Mouse (Mus musculus): ENCODE data around the gene Mas1. TPM values are rescaled to one million over a fixed set of nuclear protein-coding genes. Genes with fewer than 3 reads are reported as not detected.

The Mas1 gene
- polyA plus RNA-seq, 1 experiment from 2014 or later = 0.78 TPM

GRCm38 (mm10) chr17:12881216-12881615 is 13.3 kb upstream of the Mas1 start:
- ATAC-seq = no peak
- WGBS = 84% methylated on average over 1 of the region's 1 CpGs
- H3K9me3 ChIP-seq (ENCODE audit: control insufficient read depth, low read length) = no peaks in the 10 kb centered on the region
- no peak overlapping the region for H3K9ac ChIP-seq (ENCODE audit: low read depth, low read length)
- no peak overlapping the region for H3K27ac ChIP-seq (ENCODE audit: low read length)
- no peak overlapping the region for H3K4me3 ChIP-seq (ENCODE audit: low read length)
- H3K36me3 ChIP-seq (ENCODE audit: control insufficient read depth, insufficient read depth, low read length) = no peaks in the 10 kb centered on the region
- no peaks in the 10 kb centered on the region for H3K27me3 ChIP-seq (replicated peaks; ENCODE audit: control insufficient read depth, insufficient read depth, low read length)
- 0 out of 2 replicates have a peak, but pooled peaks cover 3% of the 10 kb centered on the region for H3K4me1 ChIP-seq (ENCODE audit: control insufficient read depth, insufficient read depth, low read length)
- no peak overlapping the region for H3K4me2 ChIP-seq (ENCODE audit: low read depth, low read length)

GRCm38 (mm10) chr17:12880178-12880577 is 12.2 kb upstream of the Mas1 start:
- Histone ChIP-seq H3K27ac (ENCODE audit: low read length) (no peak overlapping the region), H3K36me3 (ENCODE audit: control insufficient read depth, insufficient read depth, low read length) (no peaks in the 10 kb centered on the region), H3K27me3 (replicated peaks; ENCODE audit: control insufficient read depth, insufficient read depth, low read length) (no peaks in the 10 kb centered on the region), H3K4me3 (ENCODE audit: low read length) (peak overlapping the region; percentile 25), H3K9me3 (ENCODE audit: control insufficient read depth, low read length) (no peaks in the 10 kb centered on the region), H3K4me1 (ENCODE audit: control insufficient read depth, insufficient read depth, low read length) (0 out of 2 replicates have a peak, but pooled peaks cover 3% of the 10 kb centered on the region), H3K4me2 (ENCODE audit: low read depth, low read length) (peak overlapping the region; percentile 45), H3K9ac (ENCODE audit: low read depth, low read length) (peak overlapping the region; percentile 27; the same call in 1 of the 2 replicates)
- 3% methylated on average over 14 of the region's 14 CpGs for WGBS
- peak; percentile 81 for ATAC-seq

GRCm38 (mm10) chr17:12875734-12876133 is 7.8 kb upstream of the Mas1 start, which contains the start of gene Mrgprh:
Gene Mrgprh (plus strand): TSS chr17:12876034.
- Histone ChIP-seq H3K27me3 (replicated peaks; ENCODE audit: control insufficient read depth, insufficient read depth, low read length) (0 out of 2 replicates have a peak, but pooled peaks cover 2% of the 10 kb centered on the region), H3K4me1 (ENCODE audit: control insufficient read depth, insufficient read depth, low read length) (0 out of 2 replicates have a peak, but pooled peaks cover 3% of the 10 kb centered on the region), H3K4me3 (ENCODE audit: low read length) (no peak within 1 kb of the TSS), H3K9ac (ENCODE audit: low read depth, low read length) (no peak within 1 kb of the TSS), H3K9me3 (ENCODE audit: control insufficient read depth, low read length) (no peaks in the 10 kb centered on the region), H3K27ac (ENCODE audit: low read length) (no peak within 1 kb of the TSS), H3K36me3 (ENCODE audit: control insufficient read depth, insufficient read depth, low read length) (no peaks in the 10 kb centered on the region), H3K4me2 (ENCODE audit: low read depth, low read length) (no peak within 1 kb of the TSS)
- WGBS = 79% methylated on average over 5 of the region's 5 CpGs
- ATAC-seq = no peak

GRCm38 (mm10) chr17:12872275-12873028 is 4.5 kb upstream of the Mas1 start:
- no peak overlapping the region for H3K4me2 ChIP-seq (ENCODE audit: low read depth, low read length)
- H3K27me3 ChIP-seq (replicated peaks; ENCODE audit: control insufficient read depth, insufficient read depth, low read length) = 0 out of 2 replicates have a peak, but pooled peaks cover 2% of the 10 kb centered on the region
- H3K27ac ChIP-seq (ENCODE audit: low read length) = no peak overlapping the region
- no peak overlapping the region for H3K4me3 ChIP-seq (ENCODE audit: low read length)
- no peaks in the 10 kb centered on the region for H3K9me3 ChIP-seq (ENCODE audit: control insufficient read depth, low read length)
- 67% methylated on average over 16 of the region's 16 CpGs for WGBS
- H3K9ac ChIP-seq (ENCODE audit: low read depth, low read length) = no peak overlapping the region
- no peak for ATAC-seq
- no peaks in the 10 kb centered on the region for H3K36me3 ChIP-seq (ENCODE audit: control insufficient read depth, insufficient read depth, low read length)
- no peaks in the 10 kb centered on the region for H3K4me1 ChIP-seq (ENCODE audit: control insufficient read depth, insufficient read depth, low read length)

- H3K4me2 ChIP-seq (ENCODE audit: low read depth, low read length) = no peak overlapping the region
- no peak for ATAC-seq
- H3K27me3 ChIP-seq (replicated peaks; ENCODE audit: control insufficient read depth, insufficient read depth, low read length) = 0 out of 2 replicates have a peak, but pooled peaks cover 2% of the 10 kb centered on the region
- no peak overlapping the region for H3K9ac ChIP-seq (ENCODE audit: low read depth, low read length)
- no peaks in the 10 kb centered on the region for H3K9me3 ChIP-seq (ENCODE audit: control insufficient read depth, low read length)
- H3K4me1 ChIP-seq (ENCODE audit: control insufficient read depth, insufficient read depth, low read length) = 0 out of 2 replicates have a peak, but pooled peaks cover 4% of the 10 kb centered on the region
- no peak overlapping the region for H3K27ac ChIP-seq (ENCODE audit: low read length)
- WGBS = 22% methylated on average over 4 of the region's 4 CpGs
- H3K36me3 ChIP-seq (ENCODE audit: control insufficient read depth, insufficient read depth, low read length) = no peaks in the 10 kb centered on the region
- no peak overlapping the region for H3K4me3 ChIP-seq (ENCODE audit: low read length)
Measured at GRCm38 (mm10) chr17:12868640-12869039, 697 bp upstream of the Mas1 start.

- no peaks in the 10 kb centered on the region for H3K9me3 ChIP-seq (ENCODE audit: control insufficient read depth, low read length)
- H3K36me3 ChIP-seq (ENCODE audit: control insufficient read depth, insufficient read depth, low read length) = no peaks in the 10 kb centered on the region
- 0 out of 2 replicates have a peak, but pooled peaks cover 2% of the 10 kb centered on the region for H3K27me3 ChIP-seq (replicated peaks; ENCODE audit: control insufficient read depth, insufficient read depth, low read length)
- H3K4me3 ChIP-seq (ENCODE audit: low read length) = no peak overlapping the region
- WGBS = 88% methylated on average over 10 of the region's 10 CpGs
- no peak overlapping the region for H3K9ac ChIP-seq (ENCODE audit: low read depth, low read length)
- H3K27ac ChIP-seq (ENCODE audit: low read length) = no peak overlapping the region
- H3K4me1 ChIP-seq (ENCODE audit: control insufficient read depth, insufficient read depth, low read length) = 0 out of 2 replicates have a peak, but pooled peaks cover 4% of the 10 kb centered on the region
- no peak for ATAC-seq
- H3K4me2 ChIP-seq (ENCODE audit: low read depth, low read length) = no peak overlapping the region
Measured at GRCm38 (mm10) chr17:12866853-12867252, 1.1 kb downstream of the Mas1 start.

GRCm38 (mm10) chr17:12865407-12865806 is 2.5 kb downstream of the Mas1 start:
- ATAC-seq = no peak
- Histone ChIP-seq H3K36me3 (ENCODE audit: control insufficient read depth, insufficient read depth, low read length) (no peaks in the 10 kb centered on the region), H3K4me3 (ENCODE audit: low read length) (no peak overlapping the region), H3K4me1 (ENCODE audit: control insufficient read depth, insufficient read depth, low read length) (0 out of 2 replicates have a peak, but pooled peaks cover 4% of the 10 kb centered on the region), H3K27ac (ENCODE audit: low read length) (no peak overlapping the region), H3K9ac (ENCODE audit: low read depth, low read length) (no peak overlapping the region), H3K9me3 (ENCODE audit: control insufficient read depth, low read length) (no peaks in the 10 kb centered on the region), H3K27me3 (replicated peaks; ENCODE audit: control insufficient read depth, insufficient read depth, low read length) (no peaks in the 10 kb centered on the region), H3K4me2 (ENCODE audit: low read depth, low read length) (no peak overlapping the region)
- WGBS = 71% methylated on average over 3 of the region's 3 CpGs

- Histone ChIP-seq H3K27me3 (replicated peaks; ENCODE audit: control insufficient read depth, insufficient read depth, low read length) (no peaks in the 10 kb centered on the region), H3K4me2 (ENCODE audit: low read depth, low read length) (no peak overlapping the region), H3K9me3 (ENCODE audit: control insufficient read depth, low read length) (no peaks in the 10 kb centered on the region), H3K36me3 (ENCODE audit: control insufficient read depth, insufficient read depth, low read length) (no peaks in the 10 kb centered on the region), H3K27ac (ENCODE audit: low read length) (no peak overlapping the region), H3K4me1 (ENCODE audit: control insufficient read depth, insufficient read depth, low read length) (0 out of 2 replicates have a peak, but pooled peaks cover 4% of the 10 kb centered on the region), H3K9ac (ENCODE audit: low read depth, low read length) (no peak overlapping the region), H3K4me3 (ENCODE audit: low read length) (no peak overlapping the region)
- no peak for ATAC-seq
Measured at GRCm38 (mm10) chr17:12864111-12864510, 3.8 kb downstream of the Mas1 start.

- 62% methylated on average over 8 of the region's 8 CpGs for WGBS
- no peak overlapping the region for H3K9ac ChIP-seq (ENCODE audit: low read depth, low read length)
- H3K4me1 ChIP-seq (ENCODE audit: control insufficient read depth, insufficient read depth, low read length) = no peaks in the 10 kb centered on the region
- ATAC-seq = no peak
- no peaks in the 10 kb centered on the region for H3K36me3 ChIP-seq (ENCODE audit: control insufficient read depth, insufficient read depth, low read length)
- no peaks in the 10 kb centered on the region for H3K9me3 ChIP-seq (ENCODE audit: control insufficient read depth, low read length)
- no peak overlapping the region for H3K4me3 ChIP-seq (ENCODE audit: low read length)
- H3K27me3 ChIP-seq (replicated peaks; ENCODE audit: control insufficient read depth, insufficient read depth, low read length) = no peaks in the 10 kb centered on the region
- no peak overlapping the region for H3K27ac ChIP-seq (ENCODE audit: low read length)
- H3K4me2 ChIP-seq (ENCODE audit: low read depth, low read length) = no peak overlapping the region
Measured at GRCm38 (mm10) chr17:12859006-12859520, 8.9 kb downstream of the Mas1 start.

Measured in intestine, embryonic 16.5 days (tissue).